Mouse (Mus musculus) olfactory bulb, adult 2 months (tissue): ENCODE results near the gene Tff3.

Experiments
- CTCF ChIP-seq: fragments of 200-500 bp; IDR thresholded peaks from 2 replicates; pipeline ENCODE4 v1.5.1; 2012; ENCODE audit warnings: low read depth, mild to moderate bottlenecking, low read length, moderate library complexity; ENCODE audit not compliant: insufficient read depth
- POLR2A ChIP-seq: fragments of 200-500 bp; IDR thresholded peaks from 2 replicates; pipeline ENCODE4 v1.6.1; 2012; ENCODE audit warnings: mild to moderate bottlenecking, low read depth, low read length, moderate library complexity; ENCODE audit not compliant: insufficient read depth

DNA sequence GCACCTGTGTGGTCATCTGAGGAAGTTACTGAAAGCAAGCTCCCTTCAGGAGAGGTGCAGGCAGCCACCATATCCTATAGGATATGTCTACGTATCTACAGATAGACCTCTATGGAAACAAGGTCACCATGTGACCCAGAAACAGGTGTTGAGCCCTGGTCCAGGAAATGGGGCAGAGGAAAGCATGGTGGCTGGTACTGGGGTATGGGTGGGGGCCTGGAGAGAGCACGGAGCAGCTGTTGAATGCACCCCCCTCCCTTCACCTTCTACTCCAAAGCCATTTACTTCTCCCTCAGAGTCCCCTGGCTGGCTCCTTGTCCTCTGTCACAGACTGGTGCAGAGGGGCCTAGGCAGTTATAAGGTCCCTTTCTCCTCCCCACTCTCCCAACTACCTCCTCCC lies 34.4 kb upstream of the Tff3 start:
- TF ChIP-seq CTCF: no peak
- TF ChIP-seq POLR2A: no peak
